Mouse (Mus musculus) right cerebral cortex, adult 18-20 months (tissue): Measurements from ENCODE around the gene Psip1.
A peak's percentile ranks its signal among the peaks of the same experiment; 100 is the strongest.

Experiments
- DNase-seq: peaks from one replicate; pipeline ENCODE4 v3.0.0; 2022; ENCODE audit warnings: mixed read lengths

Gene Psip1

DNA sequence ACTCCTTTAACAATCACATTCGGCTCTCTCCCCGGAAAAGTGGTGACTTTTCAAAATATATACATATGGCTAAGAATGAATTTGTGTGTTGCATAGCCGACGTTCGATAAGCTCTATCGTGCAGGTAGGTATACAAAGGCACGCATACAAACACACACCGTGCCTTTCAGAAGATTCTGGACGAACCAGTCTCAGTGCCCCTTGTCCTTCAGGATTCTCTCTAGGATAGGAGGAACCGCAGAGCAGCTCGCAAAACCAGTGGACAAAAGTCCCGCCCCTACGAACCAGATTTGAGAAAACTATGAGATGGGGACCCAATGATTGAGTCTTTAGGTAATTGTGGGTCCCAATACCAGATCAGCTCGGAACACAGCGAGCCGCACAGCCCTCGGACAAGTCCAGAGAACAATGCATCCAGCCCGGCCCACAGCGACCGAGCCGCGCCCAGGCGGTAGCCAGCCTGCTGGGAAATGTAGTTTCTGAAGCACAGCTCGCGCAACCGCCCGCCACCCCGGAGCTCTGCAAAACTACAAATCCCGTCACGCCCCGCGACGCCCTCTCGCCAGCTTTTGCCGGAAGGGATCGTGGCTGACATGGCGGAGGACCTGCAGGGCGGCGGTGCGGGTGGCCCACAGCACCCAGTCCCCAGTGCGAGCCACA, 69.0 kb downstream of the Psip1 start, which contains the start of gene Snapc3:
Gene Snapc3 (plus strand): TSS at position 565 of the 660 bp plus-strand sequence.
- DNase-seq: peak; percentile 98

- no peak for DNase-seq
Measured at GRCm38 (mm10) chr4:83414241-83414824, 71.9 kb downstream of the Psip1 start.

GRCm38 (mm10) chr4:83412060-83412459, 74.2 kb downstream of the Psip1 start:
- no peak for DNase-seq

GRCm38 (mm10) chr4:83409867-83410505, 76.3 kb downstream of the Psip1 start:
- no peak for DNase-seq

GRCm38 (mm10) chr4:83407688-83408087, 78.6 kb downstream of the Psip1 start:
- DNase-seq: no peak
